Mouse (Mus musculus): Measurements from ENCODE around the gene Arid5a. TPM values are rescaled to one million over a fixed set of nuclear protein-coding genes. Genes with fewer than 3 reads are reported as not detected.

Arid5a gene
- polyA plus RNA-seq, 1 experiment = 3.5 TPM

DNA sequence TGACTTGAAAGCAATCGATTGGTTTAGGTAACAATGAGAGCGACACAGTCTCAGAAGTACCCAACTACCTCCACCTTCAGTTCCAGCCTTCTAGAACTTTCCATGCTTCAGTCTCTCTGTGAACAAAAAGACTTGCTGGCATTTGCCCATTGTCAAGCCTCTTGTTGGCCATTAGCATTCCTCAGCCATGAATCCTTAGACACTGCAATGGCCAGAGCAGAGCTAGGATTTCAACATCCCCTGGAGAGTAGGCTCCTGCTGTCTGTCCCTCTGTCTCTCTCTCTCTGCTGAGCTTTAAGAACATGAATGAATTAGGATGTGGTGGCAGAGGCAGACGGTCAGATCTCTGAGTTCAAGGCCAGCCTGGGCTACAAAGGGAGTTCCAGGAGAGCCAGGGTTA is 26.6 kb upstream of the Arid5a start:
- Histone ChIP-seq H3K9me3 (replicated peaks; ENCODE audit: control insufficient read depth, insufficient read depth, low read length, poor library complexity, severe bottlenecking) (no peaks in the 10 kb centered on the region), H3K27ac (ENCODE audit: insufficient read depth, low read length) (no peak overlapping the region), H3K4me1 (ENCODE audit: control insufficient read depth, insufficient read depth, low read length) (no peaks in the 10 kb centered on the region), H3K9ac (ENCODE audit: low read depth, poor library complexity, severe bottlenecking) (no peak overlapping the region), H3K4me3 (ENCODE audit: low read depth, low read length) (no peak overlapping the region), H3K36me3 (ENCODE audit: control insufficient read depth, insufficient read depth, low read length, poor library complexity, severe bottlenecking) (no peaks in the 10 kb centered on the region), H3K27me3 (ENCODE audit: control insufficient read depth, insufficient read depth, low read length, poor library complexity, severe bottlenecking) (no peaks in the 10 kb centered on the region)
- TF ChIP-seq EP300 (IDR thresholded peaks at IDR 0.05; ENCODE audit: insufficient read depth, low read depth, low read length) (no peak), POLR2A (IDR thresholded peaks at IDR 0.05; ENCODE audit: insufficient read depth, low read length) (no peak), CTCF (IDR thresholded peaks at IDR 0.05; ENCODE audit: low read depth, low read length) (no peak)

DNA sequence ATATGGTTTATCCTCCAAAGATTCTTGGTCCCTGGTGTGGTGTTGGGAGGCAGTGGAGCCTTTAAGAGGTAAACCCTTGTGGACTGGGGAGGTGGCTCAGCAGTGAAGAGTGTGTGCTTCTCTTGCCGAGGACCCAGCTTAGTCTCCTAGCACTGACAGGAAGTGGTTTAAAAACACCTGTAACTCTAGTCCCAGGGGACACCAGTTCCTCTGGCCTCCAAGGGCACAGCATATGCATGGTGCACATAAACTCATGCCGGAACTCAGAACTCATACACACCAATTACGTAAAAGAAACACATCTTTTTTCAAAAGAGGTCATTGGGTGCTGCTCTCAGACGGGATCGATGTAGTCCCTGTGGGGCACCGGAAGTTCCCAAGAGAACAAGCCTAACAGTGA is 25.7 kb upstream of the Arid5a start:
- Histone ChIP-seq H3K9me3 (replicated peaks; ENCODE audit: control insufficient read depth, insufficient read depth, low read length, poor library complexity, severe bottlenecking) (no peaks in the 10 kb centered on the region), H3K4me3 (ENCODE audit: low read depth, low read length) (no peak overlapping the region), H3K9ac (ENCODE audit: low read depth, poor library complexity, severe bottlenecking) (no peak overlapping the region), H3K4me1 (ENCODE audit: control insufficient read depth, insufficient read depth, low read length) (no peaks in the 10 kb centered on the region), H3K27me3 (ENCODE audit: control insufficient read depth, insufficient read depth, low read length, poor library complexity, severe bottlenecking) (no peaks in the 10 kb centered on the region), H3K36me3 (ENCODE audit: control insufficient read depth, insufficient read depth, low read length, poor library complexity, severe bottlenecking) (no peaks in the 10 kb centered on the region), H3K27ac (ENCODE audit: insufficient read depth, low read length) (no peak overlapping the region)
- no peak for TF ChIP-seq EP300 (IDR thresholded peaks at IDR 0.05; ENCODE audit: insufficient read depth, low read depth, low read length)
- no peak for TF ChIP-seq CTCF (IDR thresholded peaks at IDR 0.05; ENCODE audit: low read depth, low read length)
- no peak for TF ChIP-seq POLR2A (IDR thresholded peaks at IDR 0.05; ENCODE audit: insufficient read depth, low read length)

DNA sequence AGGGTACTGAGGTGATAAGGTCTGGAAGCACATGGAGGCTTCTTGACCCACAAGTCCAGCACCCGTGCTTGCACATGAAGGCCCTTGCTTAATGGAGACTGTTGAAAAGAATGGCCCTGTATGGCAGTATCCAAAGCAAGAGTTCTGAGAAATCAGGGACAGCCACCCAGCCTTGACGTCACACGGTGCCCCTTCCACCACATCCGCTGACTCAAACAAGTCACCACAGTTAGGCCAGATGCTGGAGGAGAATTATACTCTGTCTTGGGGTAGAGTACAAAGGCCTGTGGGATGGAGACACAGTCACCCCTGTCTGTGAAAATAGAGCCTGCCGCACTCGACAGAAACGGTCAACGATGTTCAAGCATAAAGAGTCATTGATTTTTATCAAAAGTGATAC is 14.1 kb upstream of the Arid5a start:
- Histone ChIP-seq H3K9ac (ENCODE audit: low read depth, poor library complexity, severe bottlenecking) (no peak overlapping the region), H3K4me1 (ENCODE audit: control insufficient read depth, insufficient read depth, low read length) (no peaks in the 10 kb centered on the region), H3K27me3 (ENCODE audit: control insufficient read depth, insufficient read depth, low read length, poor library complexity, severe bottlenecking) (no peaks in the 10 kb centered on the region), H3K4me3 (ENCODE audit: low read depth, low read length) (no peak overlapping the region), H3K27ac (ENCODE audit: insufficient read depth, low read length) (no peak overlapping the region), H3K9me3 (replicated peaks; ENCODE audit: control insufficient read depth, insufficient read depth, low read length, poor library complexity, severe bottlenecking) (no peaks in the 10 kb centered on the region), H3K36me3 (ENCODE audit: control insufficient read depth, insufficient read depth, low read length, poor library complexity, severe bottlenecking) (no peaks in the 10 kb centered on the region)
- no peak for TF ChIP-seq CTCF (IDR thresholded peaks at IDR 0.05; ENCODE audit: low read depth, low read length)
- no peak for TF ChIP-seq POLR2A (IDR thresholded peaks at IDR 0.05; ENCODE audit: insufficient read depth, low read length)
- TF ChIP-seq EP300 (IDR thresholded peaks at IDR 0.05; ENCODE audit: insufficient read depth, low read depth, low read length) = no peak

DNA sequence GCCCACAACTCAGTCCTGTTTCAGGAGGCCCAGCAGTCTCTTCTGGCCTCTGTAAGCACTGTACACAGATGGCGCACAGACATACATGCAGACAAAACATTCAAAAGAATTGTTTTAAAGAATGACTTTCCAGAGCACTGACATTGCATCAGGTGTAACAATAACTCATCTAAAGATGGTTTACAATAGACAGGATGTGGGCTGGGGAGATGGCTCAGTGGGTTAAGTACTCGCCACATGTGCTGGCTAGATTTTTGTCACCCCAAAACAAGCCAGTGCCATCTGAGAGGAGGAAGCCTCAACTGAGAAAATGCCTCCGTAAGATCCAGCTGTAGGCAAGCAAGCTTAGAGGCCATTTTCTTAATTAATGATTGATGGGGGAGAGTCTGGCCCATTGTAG is 13.1 kb upstream of the Arid5a start:
- H3K4me3 ChIP-seq (ENCODE audit: low read depth, low read length) = no peak overlapping the region
- no peaks in the 10 kb centered on the region for H3K4me1 ChIP-seq (ENCODE audit: control insufficient read depth, insufficient read depth, low read length)
- no peaks in the 10 kb centered on the region for H3K27me3 ChIP-seq (ENCODE audit: control insufficient read depth, insufficient read depth, low read length, poor library complexity, severe bottlenecking)
- TF ChIP-seq EP300 (IDR thresholded peaks at IDR 0.05; ENCODE audit: insufficient read depth, low read depth, low read length) (no peak), CTCF (IDR thresholded peaks at IDR 0.05; ENCODE audit: low read depth, low read length) (no peak), POLR2A (IDR thresholded peaks at IDR 0.05; ENCODE audit: insufficient read depth, low read length) (no peak)
- no peak overlapping the region for H3K9ac ChIP-seq (ENCODE audit: low read depth, poor library complexity, severe bottlenecking)
- H3K36me3 ChIP-seq (ENCODE audit: control insufficient read depth, insufficient read depth, low read length, poor library complexity, severe bottlenecking) = no peaks in the 10 kb centered on the region
- no peaks in the 10 kb centered on the region for H3K9me3 ChIP-seq (replicated peaks; ENCODE audit: control insufficient read depth, insufficient read depth, low read length, poor library complexity, severe bottlenecking)
- no peak overlapping the region for H3K27ac ChIP-seq (ENCODE audit: insufficient read depth, low read length)

DNA sequence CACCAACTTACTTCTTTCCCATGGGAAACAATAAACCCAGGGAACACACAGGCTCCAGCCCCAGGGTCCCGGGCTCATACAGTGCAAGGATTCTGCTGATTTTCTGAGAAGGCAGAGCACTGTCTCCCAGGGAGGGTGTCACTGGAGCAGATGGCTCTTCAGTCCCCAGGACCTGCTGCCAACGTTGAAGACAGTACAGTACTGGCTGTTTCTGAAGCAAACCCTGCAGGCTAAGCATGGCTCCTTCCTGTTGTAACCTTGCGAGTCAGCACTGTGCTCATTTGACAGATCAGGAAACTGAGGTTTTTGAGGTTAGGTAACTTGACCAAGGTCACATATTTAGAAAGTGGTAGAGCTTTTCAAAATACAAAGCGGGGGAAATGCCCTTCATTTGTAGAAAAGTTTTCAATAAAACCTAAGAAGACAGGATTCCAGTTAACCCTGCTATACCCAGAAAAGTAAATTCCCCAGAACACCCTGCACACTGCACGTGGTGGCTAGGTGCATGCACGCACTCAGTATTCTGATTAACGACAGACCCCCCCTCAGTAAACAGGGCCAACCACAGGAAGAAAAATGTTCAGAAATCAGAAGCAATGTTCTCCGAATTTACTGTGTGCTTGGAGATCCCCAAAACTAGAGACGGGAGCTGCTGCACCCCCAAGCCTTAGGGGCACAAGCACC is 10.9 kb upstream of the Arid5a start:
- Histone ChIP-seq H3K4me3 (ENCODE audit: low read depth, low read length) (no peak overlapping the region), H3K27me3 (ENCODE audit: control insufficient read depth, insufficient read depth, low read length, poor library complexity, severe bottlenecking) (no peaks in the 10 kb centered on the region), H3K9me3 (replicated peaks; ENCODE audit: control insufficient read depth, insufficient read depth, low read length, poor library complexity, severe bottlenecking) (no peaks in the 10 kb centered on the region), H3K9ac (ENCODE audit: low read depth, poor library complexity, severe bottlenecking) (no peak overlapping the region), H3K27ac (ENCODE audit: insufficient read depth, low read length) (no peak overlapping the region), H3K4me1 (ENCODE audit: control insufficient read depth, insufficient read depth, low read length) (no peaks in the 10 kb centered on the region), H3K36me3 (ENCODE audit: control insufficient read depth, insufficient read depth, low read length, poor library complexity, severe bottlenecking) (no peaks in the 10 kb centered on the region)
- no peak for TF ChIP-seq POLR2A (IDR thresholded peaks at IDR 0.05; ENCODE audit: insufficient read depth, low read length)

DNA sequence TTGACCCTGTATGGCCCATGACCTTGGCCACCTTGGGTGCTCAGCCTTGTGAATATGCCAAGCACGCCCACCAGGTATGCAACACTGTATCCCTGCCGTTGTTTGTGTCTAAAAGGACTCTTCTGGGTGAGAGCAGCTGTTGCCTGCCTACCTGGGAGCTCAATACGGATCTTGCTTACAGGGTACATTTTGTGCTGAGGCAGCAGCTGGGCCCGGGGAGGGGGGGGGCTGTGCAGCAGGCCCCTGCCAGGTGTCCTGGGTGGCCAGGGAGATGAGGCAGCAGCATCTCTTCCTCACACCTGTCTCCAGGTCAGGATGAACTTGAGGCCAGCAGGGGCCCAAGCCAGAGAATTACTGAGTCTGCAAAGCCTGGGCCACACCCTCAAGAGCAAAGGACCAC is 9.4 kb upstream of the Arid5a start:
- Histone ChIP-seq H3K9me3 (replicated peaks; ENCODE audit: control insufficient read depth, insufficient read depth, low read length, poor library complexity, severe bottlenecking) (no peaks in the 10 kb centered on the region), H3K36me3 (ENCODE audit: control insufficient read depth, insufficient read depth, low read length, poor library complexity, severe bottlenecking) (no peaks in the 10 kb centered on the region), H3K27ac (ENCODE audit: insufficient read depth, low read length) (no peak overlapping the region), H3K27me3 (ENCODE audit: control insufficient read depth, insufficient read depth, low read length, poor library complexity, severe bottlenecking) (no peaks in the 10 kb centered on the region), H3K4me3 (ENCODE audit: low read depth, low read length) (no peak overlapping the region), H3K4me1 (ENCODE audit: control insufficient read depth, insufficient read depth, low read length) (no peaks in the 10 kb centered on the region), H3K9ac (ENCODE audit: low read depth, poor library complexity, severe bottlenecking) (no peak overlapping the region)
- no peak for TF ChIP-seq POLR2A (IDR thresholded peaks at IDR 0.05; ENCODE audit: insufficient read depth, low read length)
- TF ChIP-seq EP300 (IDR thresholded peaks at IDR 0.05; ENCODE audit: insufficient read depth, low read depth, low read length) = no peak
- no peak for TF ChIP-seq CTCF (IDR thresholded peaks at IDR 0.05; ENCODE audit: low read depth, low read length)

All from ES-Bruce4 (cell line).